Mouse (Mus musculus) G1E (cell line): ENCODE results near the gene Map1b. TPM values are rescaled to one million over a fixed set of nuclear protein-coding genes. Genes with fewer than 3 reads are reported as not detected.

ENCODE experiments used
- ATAC-seq: 2 replicates; pipeline ENCODE4 v1.8.0; 2016; ENCODE audit warnings: mild to moderate bottlenecking; ENCODE audit not compliant: insufficient number of reproducible peaks, poor library complexity, low FRiP score, severe bottlenecking; ENCODE audit errors: extremely low read depth
- DNase-seq: peaks from one replicate; pipeline ENCODE4 v3.0.0; 2012; ENCODE audit warnings: low spot score
- H3K27me3 ChIP-seq: 2 replicates; pipeline ENCODE4 v1.6.1; 2012; ENCODE audit warnings: mild to moderate bottlenecking, low read length, inconsistent platforms; ENCODE audit not compliant: insufficient read depth
- H3K36me3 ChIP-seq: replicated peaks from 2 replicates; pipeline ENCODE3; 2012; ENCODE audit warnings: mild to moderate bottlenecking, inconsistent platforms
- H3K4me1 ChIP-seq: 2 replicates; pipeline ENCODE4 v1.6.1; 2012; ENCODE audit warnings: low read depth, low read length, inconsistent platforms, mixed read lengths; ENCODE audit not compliant: insufficient read depth
- H3K4me3 ChIP-seq: 2 replicates; pipeline ENCODE4 v1.5.1; 2012; ENCODE audit warnings: low read depth, mild to moderate bottlenecking, inconsistent platforms, low read length, moderate library complexity, mixed read lengths
- H3K9me3 ChIP-seq: replicated peaks from 2 replicates; pipeline ENCODE4 v1.6.1; 2012; ENCODE audit warnings: inconsistent platforms
- CTCF ChIP-seq: IDR thresholded peaks from 2 replicates; pipeline ENCODE4 v1.5.1; 2012; ENCODE audit warnings: low read depth, low read length, inconsistent platforms, mixed read lengths
- GATA1 ChIP-seq: IDR thresholded peaks from 2 replicates; pipeline ENCODE4 v1.6.1; 2012; ENCODE audit warnings: borderline replicate concordance, low read length, inconsistent platforms, mixed read lengths
- GATA2 ChIP-seq: IDR thresholded peaks from 2 replicates; pipeline ENCODE4 v1.6.1; 2012; ENCODE audit warnings: low read depth, low read length, inconsistent platforms, borderline replicate concordance
- POLR2AphosphoS5 ChIP-seq: IDR thresholded peaks from 2 replicates; pipeline ENCODE4 v1.6.1; 2012; ENCODE audit warnings: low read depth, low read length, inconsistent platforms; ENCODE audit not compliant: insufficient replicate concordance
- TAL1 ChIP-seq: conservative IDR thresholded peaks from 2 replicates; pipeline ENCODE4 v1.6.1; 2012; ENCODE audit warnings: low read depth, low read length, inconsistent platforms, mixed read lengths
- polyA plus RNA-seq: library from polyadenylated mRNA; stranded (reverse); fragments of >175 nt; gene quantifications from 2 replicates; pipeline ENCODE4 v1.2.3, GENCODE M21; 2012
- total RNA-seq, 2 experiments: library from RNA; stranded (forward) in 1 of 2; stranded (reverse) in 1 of 2; fragments of 200-1000 nt in 1 of 2; fragments of >200 nt in 1 of 2; fragmentation: Nextera tagmentation in 1 of 2; gene quantifications; 2 replicates each; pipeline ENCODE4 v1.2.3; 2014 to 2017

Gene Map1b
- total and polyA plus RNA-seq, 3 experiments, result 0.33 TPM; not detected in 2

DNA sequence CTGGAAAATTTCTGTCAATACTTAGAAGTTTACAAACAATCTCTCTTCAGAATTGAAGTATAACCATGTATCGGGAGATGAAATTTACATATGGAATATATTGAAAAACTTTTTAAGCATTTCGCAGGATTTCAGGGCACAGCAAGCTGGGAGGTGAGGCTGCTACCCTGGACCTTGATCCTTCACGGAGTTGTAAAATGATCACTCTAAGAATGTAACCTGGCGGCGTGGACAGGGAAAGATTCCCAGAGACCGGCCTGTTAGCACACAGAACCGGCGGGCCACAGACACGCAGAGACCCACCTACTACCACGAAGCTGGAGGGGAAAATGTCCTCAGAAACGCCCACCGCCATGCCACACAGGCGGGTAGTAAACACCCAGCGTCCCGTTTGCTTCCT lies 41.5 kb upstream of the Map1b start:
- Histone ChIP-seq H3K9me3 (peaks cover 25% of the 10 kb centered on the region), H3K27me3 (no peaks in the 10 kb centered on the region)
- no peak for TF ChIP-seq GATA1

DNA sequence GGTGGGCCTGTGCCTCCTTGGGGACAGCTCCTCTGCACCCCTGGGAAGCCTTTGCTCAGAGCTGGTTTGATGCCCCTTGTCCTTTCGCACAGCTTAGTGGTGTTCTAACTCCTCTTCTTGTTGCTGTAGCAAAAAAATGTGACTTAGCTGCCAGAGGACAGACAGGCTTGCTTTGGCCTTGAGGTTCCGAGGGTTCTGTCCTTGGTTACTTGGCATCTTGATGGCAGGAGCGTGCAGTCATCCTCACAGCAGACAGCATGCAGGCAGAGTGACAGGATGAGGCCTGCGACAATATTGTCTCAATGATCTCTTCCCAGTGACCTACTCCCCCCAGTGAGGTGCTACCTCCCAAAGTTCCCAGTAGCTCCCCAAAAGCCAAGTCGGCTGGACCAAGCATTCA lies 41.0 kb upstream of the Map1b start:
- DNase-seq (no peak), ATAC-seq (no peak)
- Histone ChIP-seq H3K4me3 (no peak overlapping the region), H3K9me3 (peaks cover 25% of the 10 kb centered on the region), H3K4me1 (no peaks in the 10 kb centered on the region), H3K27me3 (no peaks in the 10 kb centered on the region), H3K36me3 (no peaks in the 10 kb centered on the region)
- no peak for TF ChIP-seq TAL1
- no peak for TF ChIP-seq CTCF
- no peak for TF ChIP-seq GATA1
- TF ChIP-seq POLR2AphosphoS5, result no peak

More for the DNA sequence above, 41.5 kb upstream of the Map1b start:
- ATAC-seq, result no peak
- no peak overlapping the region for H3K4me3 ChIP-seq
- no peaks in the 10 kb centered on the region for H3K4me1 ChIP-seq
- no peaks in the 10 kb centered on the region for H3K36me3 ChIP-seq
- DNase-seq, result no peak

DNA sequence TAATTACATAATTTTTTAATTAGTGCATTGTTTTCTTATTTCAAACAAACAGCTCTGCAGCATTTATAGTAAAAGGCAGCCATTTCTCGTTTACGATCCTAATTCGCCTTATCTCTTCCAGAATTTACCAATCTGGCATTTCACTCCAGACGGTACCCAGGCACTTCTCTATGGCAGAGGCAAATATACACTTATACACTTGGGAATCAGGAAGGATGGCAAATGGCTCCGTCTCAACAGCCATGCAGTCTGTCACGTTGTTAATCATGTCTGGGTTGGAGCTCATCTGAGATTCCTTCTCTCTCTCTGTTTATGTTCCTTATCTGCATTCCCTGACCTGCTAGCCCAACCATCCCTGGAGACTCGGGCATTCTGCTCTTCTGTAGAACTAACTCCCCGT lies 38.6 kb upstream of the Map1b start:
- H3K4me3 ChIP-seq, result no peak overlapping the region
- H3K9me3 ChIP-seq, result peaks cover 25% of the 10 kb centered on the region
- TF ChIP-seq TAL1 (no peak), POLR2AphosphoS5 (no peak), CTCF (no peak), GATA2 (no peak), GATA1 (no peak)
- H3K27me3 ChIP-seq, result no peaks in the 10 kb centered on the region
- no peaks in the 10 kb centered on the region for H3K4me1 ChIP-seq
- ATAC-seq, result no peak
- no peaks in the 10 kb centered on the region for H3K36me3 ChIP-seq
- DNase-seq, result no peak

DNA sequence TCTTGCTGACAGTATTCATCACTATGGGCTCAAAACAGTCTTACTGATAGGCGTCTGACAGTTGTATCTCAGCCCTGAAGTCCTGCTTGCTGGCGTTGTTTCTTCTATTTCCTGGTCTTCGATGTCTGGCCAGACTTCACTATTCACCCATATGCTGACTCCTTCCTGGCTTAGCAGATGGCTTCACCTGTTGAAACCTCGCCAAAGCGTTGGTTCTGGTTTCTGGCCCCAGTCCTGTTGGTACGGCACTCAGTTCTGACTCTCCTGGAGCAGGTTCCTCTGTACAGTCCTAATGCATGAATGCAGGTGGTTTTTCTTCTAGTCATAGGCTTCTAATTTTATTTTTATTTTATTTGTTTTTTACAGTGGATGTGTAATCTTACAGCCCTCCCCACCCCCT lies 38.1 kb upstream of the Map1b start:
- DNase-seq (no peak), ATAC-seq (no peak)
- Histone ChIP-seq H3K27me3 (no peaks in the 10 kb centered on the region), H3K4me1 (no peaks in the 10 kb centered on the region), H3K9me3 (peaks cover 29% of the 10 kb centered on the region), H3K4me3 (no peak overlapping the region), H3K36me3 (no peaks in the 10 kb centered on the region)
- no peak for TF ChIP-seq TAL1
- no peak for TF ChIP-seq CTCF
- no peak for TF ChIP-seq POLR2AphosphoS5
- TF ChIP-seq GATA1, result no peak
- TF ChIP-seq GATA2, result no peak

DNA sequence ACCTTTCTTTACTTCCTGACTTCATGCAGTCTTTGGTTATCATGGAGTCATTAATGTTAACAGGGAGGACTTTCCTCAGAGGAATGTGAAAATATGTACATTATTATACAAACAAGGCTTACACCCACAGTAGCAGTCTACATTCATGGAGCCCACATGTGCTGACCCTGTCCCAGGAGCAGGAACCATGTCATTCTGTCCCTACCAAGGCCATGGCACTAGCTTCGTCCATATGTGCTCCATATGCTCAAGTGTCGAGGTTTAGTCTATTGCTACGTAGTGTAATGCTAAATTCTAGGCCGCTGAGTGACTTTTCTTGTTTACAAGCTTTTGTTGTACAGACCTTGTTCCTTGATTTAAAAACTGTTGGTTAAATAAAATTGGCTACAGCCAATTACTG lies 36.0 kb upstream of the Map1b start:
- Histone ChIP-seq H3K4me3 (no peak overlapping the region), H3K4me1 (no peaks in the 10 kb centered on the region), H3K27me3 (no peaks in the 10 kb centered on the region), H3K36me3 (no peaks in the 10 kb centered on the region), H3K9me3 (peaks cover 17% of the 10 kb centered on the region)
- ATAC-seq (no peak), DNase-seq (no peak)
- no peak for TF ChIP-seq GATA2
- no peak for TF ChIP-seq POLR2AphosphoS5
- no peak for TF ChIP-seq GATA1
- TF ChIP-seq TAL1, result no peak
- TF ChIP-seq CTCF, result no peak

DNA sequence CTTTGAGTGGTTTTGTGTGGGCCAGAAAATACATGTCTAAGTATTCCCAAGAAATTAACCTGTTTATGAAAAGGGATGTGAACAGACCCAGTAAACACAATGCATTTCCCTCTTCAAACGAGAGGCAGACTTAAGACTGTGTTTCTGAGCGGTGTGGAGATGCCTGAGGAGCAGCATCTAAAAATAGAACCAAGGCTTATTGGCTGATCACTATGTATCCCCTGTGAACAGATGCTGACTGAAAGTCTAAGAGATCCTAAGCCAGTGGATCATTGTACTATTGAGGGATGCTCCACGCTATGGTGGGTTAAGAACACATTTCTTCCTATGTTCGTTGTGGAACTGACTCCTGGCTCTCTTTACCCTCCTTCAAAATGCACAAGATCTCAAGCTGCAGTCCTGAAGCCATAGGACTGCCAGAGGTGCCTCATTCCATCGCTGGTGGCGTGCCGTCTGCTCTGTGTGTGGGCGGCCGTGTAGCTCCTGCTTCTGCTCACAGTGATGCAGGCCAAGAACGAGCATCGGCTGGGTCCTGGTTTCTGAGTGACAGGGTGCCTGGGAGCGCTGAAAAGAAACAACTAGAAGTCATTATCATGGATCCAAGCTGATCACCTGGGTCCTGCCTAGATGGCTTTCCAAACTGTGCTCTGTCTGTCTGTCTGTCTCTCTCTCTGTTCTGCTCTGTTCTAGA lies 34.5 kb upstream of the Map1b start:
- H3K36me3 ChIP-seq, result no peaks in the 10 kb centered on the region
- no peak for DNase-seq
- no peak for ATAC-seq
- no peaks in the 10 kb centered on the region for H3K27me3 ChIP-seq
- H3K4me3 ChIP-seq, result no peak overlapping the region
- H3K4me1 ChIP-seq, result no peaks in the 10 kb centered on the region
- peaks cover 10% of the 10 kb centered on the region for H3K9me3 ChIP-seq
- no peak for TF ChIP-seq CTCF
- TF ChIP-seq TAL1, result no peak
- TF ChIP-seq GATA1, result no peak
- no peak for TF ChIP-seq GATA2

DNA sequence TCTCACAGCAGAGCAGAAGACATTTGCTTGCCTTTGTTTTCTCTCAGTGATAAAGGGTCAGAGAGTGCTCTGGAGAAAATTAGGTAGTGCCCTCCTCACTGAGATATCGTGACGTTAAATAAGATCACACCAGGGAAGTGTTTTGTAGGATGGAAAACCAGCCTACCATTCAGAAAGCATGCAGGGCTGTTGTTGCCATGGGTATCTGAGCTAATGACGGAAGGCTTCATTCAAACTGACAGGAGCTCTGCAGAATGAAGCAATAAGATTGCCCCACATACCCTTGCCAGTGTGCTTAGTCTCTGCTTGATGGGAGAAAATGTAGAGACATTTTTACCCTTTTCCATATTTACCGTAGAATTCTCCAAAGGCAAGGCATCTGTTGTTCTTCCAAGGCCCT lies 33.7 kb upstream of the Map1b start:
- no peak for ATAC-seq

More for the DNA sequence above, 33.7 kb upstream of the Map1b start:
- no peak for DNase-seq
- TF ChIP-seq GATA2 (no peak), GATA1 (no peak), TAL1 (no peak), CTCF (no peak), POLR2AphosphoS5 (no peak)
- peaks cover 8% of the 10 kb centered on the region for H3K9me3 ChIP-seq
- H3K4me1 ChIP-seq, result no peaks in the 10 kb centered on the region
- H3K36me3 ChIP-seq, result no peaks in the 10 kb centered on the region
- no peaks in the 10 kb centered on the region for H3K27me3 ChIP-seq
- no peak overlapping the region for H3K4me3 ChIP-seq
